Mouse (Mus musculus): ENCODE data around the gene Cst11. TPM values are rescaled to one million over a fixed set of nuclear protein-coding genes. Genes with fewer than 3 reads are reported as not detected.

Cst11 gene
- polyA plus RNA-seq, 2 experiments from 2014 or later: not detected

Other genes starting within 250 kb of the Cst11 start
- 10 to 100 TPM; 55.2 to 64.6 TPM for gene Nxt1, start 98.9 kb downstream of the Cst11 start, polyA plus RNA-seq (2017; shearing (Covaris generic))
- gene Gzf1, start 90.5 kb downstream of the Cst11 start, polyA plus RNA-seq (2017; shearing (Covaris generic)): 10 to 100 TPM; 11.1 to 12.3 TPM
- gene Napb, start 39.0 kb downstream of the Cst11 start, polyA plus RNA-seq (2017; shearing (Covaris generic)): 1 to 10 TPM in 1 of 2 experiments, under 1 TPM in 1; 0.45 to 1.6 TPM
- gene Cstl1, start 21.1 kb downstream of the Cst11 start, polyA plus RNA-seq (2017; shearing (Covaris generic)): not detected
- not detected for gene 8030411F24Rik, start 10.5 kb upstream of the Cst11 start, polyA plus RNA-seq (2017; shearing (Covaris generic))
- gene Cst12, start 17.9 kb upstream of the Cst11 start, polyA plus RNA-seq (2017; shearing (Covaris generic)): not detected
- not detected for gene Cst8, start 27.3 kb upstream of the Cst11 start, polyA plus RNA-seq (2017; shearing (Covaris generic))
- not detected for gene Cst13, start 48.6 kb upstream of the Cst11 start, polyA plus RNA-seq (2017; shearing (Covaris generic))
- gene Cst9, start 63.6 kb upstream of the Cst11 start, polyA plus RNA-seq (2017; shearing (Covaris generic)): not detected
- not detected for gene 9230104L09Rik, start 93.5 kb upstream of the Cst11 start, polyA plus RNA-seq (2017; shearing (Covaris generic))
- 100 to 1,000 TPM; 167 to 192 TPM for gene Cst3, start 104.2 kb upstream of the Cst11 start, polyA plus RNA-seq (2017; shearing (Covaris generic))
- not detected for gene Gm1330, start 231.8 kb upstream of the Cst11 start, polyA plus RNA-seq (2017; shearing (Covaris generic))
- gene Gm10750, start 245.7 kb upstream of the Cst11 start, polyA plus RNA-seq (2017; shearing (Covaris generic)): not detected